Mouse (Mus musculus) G1E-ER4 (cell line): ENCODE results near the gene Hcrtr1. TPM values are rescaled to one million over a fixed set of nuclear protein-coding genes. Genes with fewer than 3 reads are reported as not detected.

Experiments
- GATA1 ChIP-seq: IDR thresholded peaks from one replicate; pipeline ENCODE4 v1.8.0; 2012; ENCODE audit warnings: low read length, inconsistent platforms
- polyA plus RNA-seq: library from polyadenylated mRNA; stranded (reverse); fragments of >175 nt; gene quantifications from 2 replicates; pipeline ENCODE4 v1.2.3, GENCODE M21; 2012

The Hcrtr1 gene
- not detected in 2 replicates for polyA plus RNA-seq

DNA sequence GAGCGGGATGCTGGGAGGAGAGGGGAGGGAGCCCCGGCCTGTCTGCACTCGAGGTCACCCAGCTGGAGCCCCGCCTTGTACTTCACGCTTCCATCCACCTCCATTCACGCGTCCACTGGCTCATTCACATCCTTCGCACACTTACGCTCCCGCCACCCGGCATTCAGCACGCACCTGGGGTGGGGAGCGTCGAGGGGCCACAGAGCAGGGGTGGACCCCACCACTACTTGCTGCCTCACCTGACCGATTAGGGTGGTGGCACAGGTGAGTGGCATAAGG, at the start of gene Hcrtr1:
TSS of gene Hcrtr1 (minus strand) at position 146 of the 279 bp plus-strand sequence.
- TF ChIP-seq GATA1: no peak

DNA sequence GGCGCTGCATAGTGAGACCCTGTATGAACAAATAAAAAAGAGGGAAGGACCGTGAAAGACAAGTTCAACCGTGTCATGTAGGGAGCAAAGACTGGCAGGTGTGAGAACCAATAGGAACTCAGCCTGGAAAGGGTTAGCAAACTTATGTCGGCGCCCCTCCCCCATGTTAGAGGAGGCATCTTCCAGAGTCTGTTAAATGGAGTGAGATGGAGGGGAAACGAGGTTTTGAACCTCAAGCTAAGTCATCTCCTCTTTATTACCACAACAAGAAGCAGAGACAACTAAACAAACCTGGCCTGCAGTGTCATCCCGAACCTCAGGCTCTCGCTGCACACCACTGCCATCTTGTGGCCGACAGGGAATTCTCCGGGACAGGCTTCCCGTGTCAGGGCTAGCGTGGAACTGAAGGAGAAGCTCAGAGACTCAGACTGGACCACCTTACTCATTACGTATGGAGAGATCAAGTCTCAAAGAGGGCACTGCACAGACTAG, 49.7 kb upstream of the Hcrtr1 start:
- no peak for TF ChIP-seq GATA1

DNA sequence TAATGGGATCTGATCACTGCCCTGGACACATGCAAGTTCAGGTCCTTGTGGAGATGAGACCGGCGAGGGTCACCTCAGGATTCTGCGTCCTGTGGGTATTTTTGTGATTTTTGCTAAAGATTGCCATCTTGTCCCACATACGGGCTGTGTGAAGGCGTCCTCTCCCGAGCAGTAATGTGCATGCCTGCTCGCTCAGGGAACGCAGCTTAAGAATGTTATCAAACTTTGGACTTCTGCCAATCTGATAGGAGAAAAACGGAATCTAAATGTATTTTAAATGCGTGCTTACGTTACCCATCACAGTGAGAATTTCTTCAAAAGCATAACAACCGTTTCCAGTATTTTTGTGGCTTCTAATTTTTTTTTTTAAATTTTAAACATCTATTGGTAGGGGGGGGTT, 47.7 kb upstream of the Hcrtr1 start:
- no peak for TF ChIP-seq GATA1

DNA sequence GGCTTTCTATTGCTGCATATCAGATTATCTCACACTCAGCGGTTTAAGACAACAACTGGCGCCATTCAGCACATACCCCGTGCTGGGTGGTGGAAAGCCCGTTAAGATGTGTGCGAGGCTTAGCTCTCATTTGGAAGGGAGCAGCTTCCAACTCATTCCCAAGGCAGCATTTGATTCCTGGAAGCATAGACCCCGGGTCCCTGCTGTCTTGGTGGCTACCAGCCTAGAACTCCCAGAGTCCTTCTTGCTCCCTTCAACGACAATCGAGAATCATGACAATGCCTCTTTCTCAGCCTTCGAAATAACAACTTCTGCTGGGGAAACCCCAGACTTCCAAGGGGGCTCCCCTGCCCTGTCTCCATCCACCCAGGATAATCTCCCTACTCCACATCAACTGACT, 47.3 kb upstream of the Hcrtr1 start:
- no peak for TF ChIP-seq GATA1

DNA sequence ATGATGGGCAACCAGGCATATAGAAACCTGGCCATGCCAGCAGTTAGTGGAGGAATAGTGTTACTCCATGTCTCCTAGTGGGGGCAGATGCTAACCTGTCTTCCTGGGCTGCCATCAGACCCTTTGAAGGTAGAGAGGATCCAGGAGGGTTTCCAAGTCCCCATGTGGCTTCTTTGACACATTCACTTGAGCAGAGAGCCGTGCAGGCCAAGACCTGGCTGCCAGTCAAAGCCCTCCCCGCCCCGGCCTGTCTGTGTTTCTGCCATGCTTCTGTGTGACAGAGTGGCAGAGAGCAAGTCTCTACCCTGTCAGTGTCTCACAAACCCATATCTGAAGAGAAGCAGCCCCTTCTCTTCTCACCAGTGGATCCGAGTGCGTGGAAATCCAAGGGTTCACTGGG, 44.7 kb upstream of the Hcrtr1 start:
- no peak for TF ChIP-seq GATA1

DNA sequence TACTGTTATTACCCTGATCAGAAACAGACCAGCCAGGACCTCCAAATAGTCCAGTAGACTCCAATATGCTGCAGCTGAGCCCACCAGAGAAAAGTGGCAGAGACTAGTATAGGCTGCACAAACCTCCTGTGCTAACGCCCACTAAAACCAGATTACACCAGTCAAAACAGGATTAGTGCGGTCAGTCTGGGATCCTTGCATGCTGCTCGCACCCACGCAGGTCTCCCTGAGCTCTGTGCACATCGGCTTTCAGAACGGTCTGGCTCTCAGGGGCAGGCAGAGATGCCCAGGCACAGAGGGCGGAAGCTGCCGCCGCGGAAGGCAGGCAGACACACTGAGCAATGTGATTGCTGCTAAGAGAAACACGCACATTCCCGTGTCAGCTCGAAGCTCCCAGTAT, 43.9 kb upstream of the Hcrtr1 start:
- no peak for TF ChIP-seq GATA1

DNA sequence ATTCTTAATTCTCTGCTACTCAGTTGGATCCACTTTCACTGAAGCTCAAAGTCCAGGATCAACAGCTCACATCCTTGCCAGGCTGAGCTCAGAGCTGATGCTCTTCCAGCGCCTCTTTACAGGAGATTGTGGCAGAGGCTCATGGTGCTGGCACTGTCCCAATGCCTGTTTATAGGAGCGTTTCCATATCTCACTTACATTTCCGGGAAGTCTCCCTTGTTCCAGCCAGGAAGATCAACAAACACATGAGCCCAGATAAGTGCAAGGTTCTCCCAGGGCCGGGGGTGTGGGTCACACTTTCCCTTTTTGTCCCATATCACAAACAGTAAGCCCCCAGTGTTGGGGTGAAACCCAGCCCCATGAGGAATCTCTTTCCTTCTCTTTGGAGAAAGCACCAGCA, 42.7 kb upstream of the Hcrtr1 start:
- TF ChIP-seq GATA1: no peak

DNA sequence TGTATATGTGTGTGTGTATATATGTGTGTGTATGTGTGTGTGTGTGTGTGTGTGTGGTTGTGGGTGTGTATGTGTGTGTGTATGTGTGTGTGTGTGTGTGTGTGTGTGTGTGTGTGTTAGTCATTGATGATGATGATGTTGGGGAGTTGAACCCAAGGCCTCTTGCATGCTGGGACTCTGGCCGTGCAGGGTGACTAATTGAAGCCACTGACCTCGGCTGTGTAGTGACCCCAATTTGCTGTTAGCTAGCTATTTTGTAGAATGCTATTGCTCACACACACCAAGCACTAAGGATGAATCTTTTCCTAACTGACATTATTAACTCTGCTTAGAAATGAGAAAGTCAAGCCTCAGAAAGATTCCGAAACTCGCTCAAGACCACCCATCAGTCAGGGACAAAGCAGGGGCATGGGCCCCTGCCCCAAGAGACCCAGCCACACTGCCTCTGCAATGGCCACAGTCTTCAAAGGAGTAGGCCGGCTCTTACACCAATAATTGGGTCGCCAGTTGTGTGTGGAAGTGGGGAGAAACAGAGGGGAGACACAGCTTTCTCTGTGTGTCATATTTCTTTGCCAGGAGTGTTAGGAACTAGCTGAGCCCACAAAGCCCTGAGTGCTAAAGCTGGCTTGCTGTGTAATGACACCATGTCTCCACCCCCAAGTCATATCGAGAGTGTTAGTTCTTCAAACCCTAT, 41.9 kb upstream of the Hcrtr1 start:
- no peak for TF ChIP-seq GATA1

DNA sequence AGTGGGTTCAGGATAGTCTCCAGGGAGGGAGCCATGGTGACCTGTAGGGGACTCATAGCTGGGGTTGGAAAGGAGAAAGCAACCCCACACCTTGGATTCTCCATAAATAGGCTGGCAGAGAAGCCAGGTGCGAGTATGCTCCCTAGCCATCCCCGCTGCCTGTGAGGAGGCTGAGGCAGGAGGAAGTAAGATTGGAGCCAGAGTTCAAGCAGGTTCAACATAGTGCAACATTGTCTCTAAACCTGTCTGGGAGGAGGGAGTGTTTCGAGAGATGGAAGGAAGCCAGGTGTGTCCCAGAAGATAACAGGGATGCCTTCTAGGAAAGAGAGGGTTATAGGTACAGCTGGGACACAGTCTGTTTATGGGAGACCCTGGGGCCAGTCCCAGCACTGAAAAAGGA, 40.7 kb upstream of the Hcrtr1 start:
- no peak for TF ChIP-seq GATA1

DNA sequence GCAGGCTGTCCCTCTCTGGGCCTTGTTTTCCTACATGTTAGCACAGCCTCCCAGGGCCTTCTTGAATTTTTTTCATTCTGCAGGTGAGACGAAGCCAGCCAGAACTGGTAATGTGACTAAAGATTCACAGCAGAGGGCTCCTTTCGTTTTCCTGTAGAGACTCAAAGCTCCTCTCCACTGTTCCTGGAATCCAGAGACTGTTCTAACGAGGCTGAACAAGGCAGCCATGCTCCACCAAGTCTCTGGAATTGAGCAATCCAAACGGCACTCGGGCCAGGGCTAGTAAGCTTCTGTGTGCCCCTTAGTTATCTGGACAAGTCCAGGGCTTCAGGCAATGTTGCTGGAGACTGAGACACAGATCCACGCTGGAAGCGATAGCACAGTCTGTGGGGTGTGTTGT, 38.4 kb upstream of the Hcrtr1 start:
- TF ChIP-seq GATA1: no peak

DNA sequence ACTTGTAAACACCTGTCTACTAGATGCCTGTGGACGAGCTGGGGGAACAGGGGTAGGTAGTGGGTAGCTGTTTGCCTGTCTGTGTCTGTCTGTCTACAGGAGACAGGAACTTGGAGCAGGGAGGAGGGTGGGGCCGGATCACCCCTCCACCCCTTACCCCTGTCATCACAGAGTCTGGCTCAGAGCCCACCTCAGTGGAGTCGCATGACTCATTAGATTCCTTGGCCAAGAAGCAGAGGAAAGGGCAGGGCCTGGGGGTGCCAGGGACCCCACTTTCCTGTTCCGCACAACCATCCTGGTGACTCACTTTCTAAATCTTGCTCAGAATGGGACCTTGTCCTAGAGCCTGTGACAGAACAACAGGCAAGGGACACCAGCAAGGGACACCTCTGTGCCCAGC, 37.9 kb upstream of the Hcrtr1 start:
- TF ChIP-seq GATA1: no peak

DNA sequence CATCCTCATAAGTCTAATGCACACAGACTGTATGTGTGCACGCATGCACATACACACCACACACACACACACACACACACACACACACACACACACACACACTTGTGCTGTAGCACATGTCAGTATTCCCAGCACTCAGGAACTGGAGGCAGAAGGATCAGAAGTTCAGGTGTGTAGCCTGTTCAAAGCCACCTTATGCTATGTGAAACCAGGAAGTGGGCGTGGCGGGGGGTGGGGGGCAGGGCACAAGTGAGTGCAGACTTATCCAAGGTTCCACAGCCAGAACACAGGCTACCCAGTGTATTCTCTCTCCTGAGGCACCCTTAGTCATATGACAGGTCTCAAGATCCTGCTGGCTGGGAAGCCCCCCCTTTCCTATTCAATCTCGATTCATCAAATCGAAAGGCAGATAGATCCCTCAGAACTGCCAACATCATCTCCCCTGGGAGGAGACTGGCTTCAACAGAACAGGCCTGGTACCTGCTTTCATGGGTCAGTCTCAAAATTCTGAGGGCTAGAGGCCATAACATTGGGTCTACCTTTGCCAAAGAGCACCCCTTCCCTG, 37.1 kb upstream of the Hcrtr1 start:
- TF ChIP-seq GATA1: no peak

DNA sequence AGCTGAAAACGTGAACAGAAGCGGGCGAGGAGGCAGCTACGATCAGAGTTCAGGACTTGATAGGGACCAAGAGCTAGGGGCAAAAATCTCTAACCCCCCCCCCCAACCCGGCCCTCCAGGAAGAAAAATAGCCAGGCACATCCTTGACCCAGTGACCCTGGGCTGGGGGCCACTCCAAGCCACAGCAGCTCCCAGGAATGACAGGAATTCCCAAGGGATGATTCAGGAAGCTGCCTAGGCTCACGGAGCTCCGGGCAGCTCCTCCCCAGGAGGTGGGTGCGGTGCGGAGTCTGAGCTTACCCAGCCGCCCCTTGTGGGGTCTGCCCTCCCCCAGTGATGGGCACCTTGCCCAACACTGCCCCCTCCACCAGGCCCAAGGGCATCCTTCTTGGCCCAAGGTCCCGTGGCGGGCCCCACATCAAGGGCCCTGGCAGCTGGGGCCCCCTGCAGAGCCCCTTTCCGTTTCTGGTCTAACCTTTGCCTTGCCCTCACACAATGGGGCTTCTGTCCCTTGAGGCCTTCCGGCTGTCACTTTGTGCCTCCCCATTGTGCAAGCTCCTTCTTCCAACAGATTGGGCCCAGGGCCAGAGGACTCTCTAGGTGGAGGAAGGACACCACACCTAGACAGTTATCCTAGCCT, 36.0 kb upstream of the Hcrtr1 start, which contains the start of gene Tinagl1:
TSS of gene Tinagl1 (minus strand) at position 51 of the 640 bp plus-strand sequence.
- no peak for TF ChIP-seq GATA1

DNA sequence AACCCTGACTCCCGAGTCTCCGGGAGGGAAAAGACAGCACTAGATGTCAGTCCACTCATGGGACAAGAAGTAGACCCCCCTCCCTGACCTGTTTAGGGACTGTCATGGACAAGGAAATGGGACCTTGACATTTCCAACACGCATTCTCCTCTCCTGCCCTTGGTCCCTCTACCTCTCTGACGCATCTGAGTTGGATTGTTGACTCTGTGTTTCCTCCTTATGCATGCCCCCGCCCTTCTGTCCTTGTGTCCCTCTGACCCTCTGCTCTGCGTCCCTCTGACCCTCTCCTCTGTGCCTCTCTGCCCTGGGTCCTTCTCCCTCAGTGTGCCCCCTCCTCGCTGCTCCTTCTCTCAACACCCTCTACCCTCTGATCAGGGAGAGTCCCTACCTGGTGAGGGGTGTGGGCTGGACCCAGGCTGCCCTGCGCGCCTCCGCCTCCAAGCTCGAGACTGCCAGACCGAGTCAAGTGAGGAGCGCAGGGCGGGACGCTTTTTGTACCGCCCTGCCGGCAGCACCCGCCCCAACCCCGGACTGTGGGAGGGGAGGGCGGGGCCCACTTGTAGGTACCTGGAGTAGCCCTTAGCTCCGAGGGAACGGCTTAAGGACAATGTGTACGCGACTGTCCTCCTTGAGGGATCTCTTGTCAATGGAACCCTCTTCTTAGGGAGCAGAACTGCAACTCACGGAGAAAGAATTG, 35.3 kb upstream of the Hcrtr1 start:
- no peak for TF ChIP-seq GATA1

DNA sequence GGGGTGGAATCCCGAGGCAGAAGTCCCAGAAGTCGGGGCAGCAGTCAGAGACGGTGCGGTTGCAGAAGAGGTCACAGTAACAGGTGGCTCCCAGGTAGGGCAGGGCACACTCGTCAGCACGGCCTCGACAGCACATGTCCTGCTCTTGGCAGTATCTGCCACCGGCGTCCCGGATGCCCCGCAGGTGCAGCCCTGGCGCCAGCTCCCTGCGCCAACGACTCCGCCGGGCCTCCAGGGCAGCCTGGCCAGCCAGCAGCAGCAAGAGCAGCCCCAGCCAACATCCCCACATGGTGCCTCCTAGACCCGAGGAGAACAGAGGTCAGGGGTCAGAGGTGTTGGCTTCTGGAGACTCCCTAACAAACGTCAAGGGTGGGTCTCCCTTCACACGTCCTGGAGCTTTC, 34.8 kb upstream of the Hcrtr1 start:
- TF ChIP-seq GATA1: no peak

DNA sequence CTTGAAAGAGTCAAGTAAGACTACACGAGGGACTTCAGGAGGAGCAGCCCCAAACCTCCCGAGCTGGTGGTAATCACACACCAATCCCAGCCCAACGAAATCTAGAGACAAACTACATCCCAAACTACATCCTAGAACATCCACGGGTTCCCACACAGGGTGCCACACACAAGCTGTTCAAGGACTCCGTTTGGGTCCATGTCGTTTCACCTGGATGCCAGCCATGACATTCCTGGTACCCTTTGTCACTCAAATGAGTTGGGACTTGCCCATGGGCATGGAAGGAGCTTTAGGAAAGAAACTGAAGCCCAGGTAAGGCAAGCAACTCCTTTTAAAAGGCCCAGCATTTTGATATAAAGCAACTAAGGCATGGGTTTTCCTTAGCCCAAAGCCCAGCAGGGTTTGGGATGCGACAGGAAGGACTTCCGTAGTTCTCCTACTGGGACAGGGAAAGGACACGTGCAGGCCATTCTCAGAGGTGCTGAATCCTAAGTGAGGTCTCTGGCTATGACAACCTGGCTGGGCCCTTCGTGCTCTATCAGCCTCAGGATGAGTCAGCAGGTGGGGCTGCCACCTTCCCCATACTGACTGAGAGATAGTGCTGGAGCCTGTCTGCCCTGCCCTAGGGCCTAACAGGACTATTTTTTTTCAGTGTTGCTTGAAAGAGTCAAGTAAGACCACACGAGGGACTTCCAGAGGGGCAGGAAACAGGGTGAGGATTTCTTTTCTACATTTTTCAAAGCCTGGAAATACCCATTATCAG, 34.1 kb upstream of the Hcrtr1 start:
- no peak for TF ChIP-seq GATA1
